Mouse (Mus musculus): ENCODE data around the gene Atxn2. TPM values are rescaled to one million over a fixed set of nuclear protein-coding genes. Genes with fewer than 3 reads are reported as not detected.

Gene Atxn2
- 22.4 and 97.1 TPM in 2 replicates for polyA plus RNA-seq (2012; ENCODE audit: low replicate concordance)

DNA sequence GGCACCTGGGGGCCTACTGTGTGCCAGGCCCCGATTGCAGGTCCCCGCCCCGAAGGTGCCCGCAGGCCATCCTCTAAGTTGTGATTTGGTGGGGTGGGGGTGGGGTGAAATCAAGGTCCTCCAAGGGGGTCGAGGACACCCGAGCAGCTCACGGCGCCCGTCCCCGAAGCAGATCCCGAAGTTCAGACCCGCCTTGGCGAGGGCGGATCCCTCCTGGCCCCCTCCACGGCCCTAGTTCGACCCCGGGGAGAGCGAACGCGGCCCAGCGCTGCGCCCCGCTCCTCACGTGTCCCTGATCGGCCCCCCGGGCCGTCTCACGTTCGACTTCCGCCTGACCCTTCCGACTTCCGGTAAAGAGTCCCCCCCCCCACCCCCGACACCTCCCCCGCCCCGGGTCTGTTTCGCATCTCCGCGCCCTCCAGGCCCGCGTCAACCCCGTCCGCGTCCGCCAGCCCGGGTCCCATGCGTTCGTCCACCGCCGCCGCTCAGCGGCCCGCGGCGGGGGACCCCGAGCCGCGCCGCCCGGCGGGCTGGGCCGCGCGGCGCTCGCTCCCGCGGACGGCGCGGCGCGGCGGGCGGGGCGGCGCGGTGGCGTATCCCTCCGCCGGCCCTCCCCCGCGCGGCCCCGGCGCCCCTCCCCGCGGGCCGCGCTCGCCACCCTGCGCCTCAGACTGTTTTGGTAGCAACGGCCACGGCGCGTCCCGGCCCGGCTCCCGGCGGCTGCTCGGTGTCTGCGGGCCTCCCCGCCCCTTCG is at the start of gene Atxn2:
Gene Atxn2 (plus strand): TSS at position 164 of the 754 bp plus-strand sequence.

GRCm38 (mm10) chr5:121837441-121838340 is 126.6 kb downstream of the Atxn2 start, which contains the start of gene Sh2b3:
Sh2b3 (minus strand) TSS chr5:121837646.

DNA sequence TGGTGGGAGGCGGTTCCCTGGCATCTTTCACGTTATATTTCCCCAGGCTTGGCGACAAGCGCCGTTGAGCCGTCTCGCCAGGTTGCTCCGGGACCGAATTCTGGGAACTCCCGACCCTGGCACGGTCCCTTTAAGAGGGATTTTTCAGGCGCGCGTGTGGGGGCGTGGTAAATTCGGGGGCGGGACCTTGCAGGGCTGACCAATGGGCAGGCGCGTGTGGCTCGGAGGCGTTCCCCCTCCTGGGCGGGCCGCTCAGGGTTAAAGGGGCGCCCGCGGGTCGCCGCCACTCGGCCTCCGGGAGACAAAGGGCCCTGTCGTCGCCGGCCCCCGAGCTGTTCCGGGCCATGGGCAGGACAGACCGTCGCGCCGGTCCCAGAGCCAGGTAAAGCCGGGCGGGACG is 137.6 kb downstream of the Atxn2 start, which contains the start of gene Pheta1:
Gene Pheta1 (plus strand): TSS at position 242 of the 400 bp plus-strand sequence.

Other genes starting within 250 kb of the Atxn2 start
- gene Adam1b, start 207.9 kb upstream of the Atxn2 start, polyA plus RNA-seq (2012; ENCODE audit: low replicate concordance), result not detected in 2 replicates
- gene Adam1a, start 165.9 kb upstream of the Atxn2 start, polyA plus RNA-seq (2012; ENCODE audit: low replicate concordance), result 0.22 and 0.35 TPM in 2 replicates
- gene Gm42878, start 165.9 kb upstream of the Atxn2 start, polyA plus RNA-seq (2012; ENCODE audit: low replicate concordance), result 0.12 TPM in 1 of 2 replicates, not detected in the other
- gene Mapkapk5, start 165.4 kb upstream of the Atxn2 start, polyA plus RNA-seq (2012; ENCODE audit: low replicate concordance), result 16.9 and 51.0 TPM in 2 replicates
- gene Aldh2, start 117.5 kb upstream of the Atxn2 start, polyA plus RNA-seq (2012; ENCODE audit: low replicate concordance), result 363 and 626 TPM in 2 replicates
- 2.0 and 4.2 TPM in 2 replicates for gene Acad12, start 92.4 kb upstream of the Atxn2 start, polyA plus RNA-seq (2012; ENCODE audit: low replicate concordance)
- gene Acad10, start 50.8 kb upstream of the Atxn2 start, polyA plus RNA-seq (2012; ENCODE audit: low replicate concordance), result 3.6 and 4.8 TPM in 2 replicates
- 14.4 and 16.1 TPM in 2 replicates for gene Brap, start 50.8 kb upstream of the Atxn2 start, polyA plus RNA-seq (2012; ENCODE audit: low replicate concordance)
- 242 and 1,055 TPM in 2 replicates for gene Sh2b3, start 126.3 kb downstream of the Atxn2 start, polyA plus RNA-seq (2012; ENCODE audit: low replicate concordance)
- gene Pheta1, start 137.6 kb downstream of the Atxn2 start, polyA plus RNA-seq (2012; ENCODE audit: low replicate concordance), result 4.7 and 27.2 TPM in 2 replicates

Data from hematopoietic multipotent progenitor cell, adult 10-12 weeks (in vitro differentiated cells).